Mouse (Mus musculus) liver, adult 2 months (tissue): ENCODE measurements around the gene Trp73. TPM values are rescaled to one million over a fixed set of nuclear protein-coding genes. Genes with fewer than 3 reads are reported as not detected.
A peak's percentile ranks its signal among the peaks of the same experiment; 100 is the strongest.

Experiments used
- DNase-seq: peaks from one replicate; pipeline ENCODE4 v3.0.0-alpha.2; 2011; ENCODE audit warnings: low read depth, low spot score; ENCODE audit errors: extremely low read depth
- H3K27ac ChIP-seq: fragments of 200-500 bp; replicated peaks from 2 replicates; pipeline ENCODE4 v1.5.1; 2012; ENCODE audit warnings: low read depth, mild to moderate bottlenecking, control low read depth, inconsistent platforms, low read length; ENCODE audit not compliant: insufficient read depth
- H3K27me3 ChIP-seq: fragments of 200-500 bp; 2 replicates; pipeline ENCODE4 v1.6.1; 2012; ENCODE audit warnings: mild to moderate bottlenecking, moderate library complexity, low read length, inconsistent platforms; ENCODE audit not compliant: control insufficient read depth, insufficient read depth
- H3K36me3 ChIP-seq: fragments of 200-500 bp; 2 replicates; pipeline ENCODE4 v1.6.1; 2012; ENCODE audit warnings: low read length, inconsistent platforms; ENCODE audit not compliant: control insufficient read depth, insufficient read depth
- H3K4me1 ChIP-seq: fragments of 200-500 bp; 2 replicates; pipeline ENCODE4 v1.6.1; 2011; ENCODE audit warnings: low read length; ENCODE audit not compliant: control insufficient read depth, insufficient read depth
- H3K4me3 ChIP-seq: fragments of 200-500 bp; 2 replicates; pipeline ENCODE4 v1.5.1; 2011; ENCODE audit warnings: low read depth, mild to moderate bottlenecking, control low read depth, low read length, moderate library complexity; ENCODE audit not compliant: insufficient read depth
- H3K79me2 ChIP-seq: fragments of 200-500 bp; 2 replicates; pipeline ENCODE4 v1.6.1; 2012; ENCODE audit warnings: inconsistent platforms, mild to moderate bottlenecking, low read length, moderate library complexity; ENCODE audit not compliant: control insufficient read depth, insufficient read depth
- H3K9ac ChIP-seq: fragments of 200-500 bp; 2 replicates; pipeline ENCODE4 v1.6.1; 2012; ENCODE audit warnings: low read depth, mild to moderate bottlenecking, control low read depth, inconsistent platforms, low read length
- CTCF ChIP-seq: fragments of 200-500 bp; IDR thresholded peaks from 2 replicates; pipeline ENCODE4 v1.5.1; 2011; ENCODE audit warnings: low read depth, low read length, control low read depth
- POLR2A ChIP-seq: fragments of 200-500 bp; IDR thresholded peaks from 2 replicates; pipeline ENCODE4 v1.6.1; 2011; ENCODE audit warnings: low read length, control low read depth; ENCODE audit not compliant: insufficient read depth; ENCODE audit errors: extremely low read depth
- WGBS: fragments of 180-500 bp; shearing (Covaris S2); methylation state at CpG from one replicate; pipeline ENCODE4 v1.1.7; 2018; 5-methylcytosine and 5-hydroxymethylcytosine counted together
- polyA plus RNA-seq: library from polyadenylated mRNA; depleted of rRNA; stranded (reverse); fragments of >200 nt; gene quantifications from 2 replicates; pipeline ENCODE4 v1.2.3, GENCODE M21; 2012
- total RNA-seq: library from RNA; depleted of rRNA; stranded (reverse); fragments of >200 nt; gene quantifications from 2 replicates; pipeline ENCODE4 v1.2.3, GENCODE M21; 2014

The Trp73 gene
- total and polyA plus RNA-seq, 2 experiments, result not detected

DNA sequence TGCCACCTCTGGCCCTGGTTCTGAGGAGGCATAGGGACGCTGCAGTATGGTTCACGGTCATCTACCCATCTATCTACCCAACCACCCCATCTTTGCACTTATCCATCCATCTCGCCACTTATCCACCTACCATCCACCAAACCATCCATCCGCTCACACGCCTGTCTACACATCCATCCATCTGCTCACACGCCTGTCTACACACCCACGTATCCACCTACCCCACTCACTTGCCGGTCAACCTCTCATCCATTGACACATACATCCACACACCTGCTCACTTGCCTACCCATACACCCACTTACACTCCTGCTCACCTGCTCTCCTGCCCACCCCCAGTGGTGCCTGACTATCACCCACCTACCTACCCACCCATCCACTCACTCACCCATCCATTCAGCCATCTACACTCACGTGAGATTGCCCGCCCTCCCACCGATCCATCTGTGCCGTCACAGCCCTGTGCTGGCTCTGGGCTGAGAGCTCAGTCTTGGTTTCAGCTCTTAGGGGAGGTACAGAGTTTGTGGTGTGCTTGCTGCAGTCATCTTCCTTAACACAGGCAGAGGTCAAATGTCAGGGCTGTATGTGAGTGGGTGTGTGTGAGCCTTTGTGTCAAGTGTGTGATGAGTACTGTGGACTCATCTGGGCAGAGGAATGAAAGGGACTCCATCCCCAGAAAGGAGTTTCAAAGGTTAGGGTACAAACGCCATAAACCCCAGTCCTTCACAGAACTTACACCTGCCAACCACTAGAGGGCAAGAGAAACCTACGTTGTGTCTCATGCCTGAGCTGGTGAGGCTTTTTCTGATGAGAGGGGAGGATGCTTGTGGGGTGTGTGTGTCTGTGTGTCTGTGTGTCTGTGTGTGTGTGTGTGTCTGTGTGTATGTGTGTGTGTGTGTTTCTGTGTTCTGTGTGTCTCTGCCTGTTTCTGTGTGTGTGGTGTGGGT is 74.9 kb downstream of the Trp73 start:
- 54% methylated on average over 14 of the region's 14 CpGs for WGBS

DNA sequence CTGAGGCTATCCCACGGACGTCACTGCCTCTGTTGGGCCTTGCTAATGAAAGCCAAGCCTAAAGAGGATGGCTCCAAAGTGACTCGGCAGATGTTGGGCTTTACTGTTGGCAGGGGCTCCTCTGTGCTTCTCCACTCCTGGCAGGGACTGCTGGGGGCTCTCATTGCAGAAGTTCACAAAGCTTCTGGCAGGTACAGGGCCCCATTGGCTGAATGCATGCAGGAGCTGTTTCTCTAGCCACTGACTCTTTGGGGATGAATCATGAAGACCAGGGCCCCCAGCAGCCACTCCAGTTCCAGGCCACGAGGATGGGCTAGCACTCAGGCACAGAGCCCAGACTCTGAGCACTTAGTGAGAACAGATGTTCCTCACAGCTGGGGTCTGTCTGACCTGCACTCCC is 82.3 kb downstream of the Trp73 start:
- TF ChIP-seq POLR2A (no peak), CTCF (no peak)
- H3K4me3 ChIP-seq, result no peak overlapping the region
- WGBS, result 66% methylated on average over 4 of the region's 4 CpGs
- no peak overlapping the region for H3K27ac ChIP-seq
- H3K79me2 ChIP-seq, result no peaks in the 10 kb centered on the region
- H3K27me3 ChIP-seq, result no peaks in the 10 kb centered on the region
- no peaks in the 10 kb centered on the region for H3K36me3 ChIP-seq
- H3K9ac ChIP-seq, result no peak overlapping the region
- no peak for DNase-seq
- H3K4me1 ChIP-seq, result no peaks in the 10 kb centered on the region

More for the DNA sequence above, 74.9 kb downstream of the Trp73 start:
- Histone ChIP-seq H3K9ac (no peak overlapping the region), H3K27ac (no peak overlapping the region), H3K4me1 (no peaks in the 10 kb centered on the region), H3K4me3 (no peak overlapping the region), H3K79me2 (no peaks in the 10 kb centered on the region), H3K36me3 (no peaks in the 10 kb centered on the region), H3K27me3 (no peaks in the 10 kb centered on the region)
- TF ChIP-seq POLR2A (no peak), CTCF (peak; percentile 62)
- DNase-seq, result peak; percentile 33

DNA sequence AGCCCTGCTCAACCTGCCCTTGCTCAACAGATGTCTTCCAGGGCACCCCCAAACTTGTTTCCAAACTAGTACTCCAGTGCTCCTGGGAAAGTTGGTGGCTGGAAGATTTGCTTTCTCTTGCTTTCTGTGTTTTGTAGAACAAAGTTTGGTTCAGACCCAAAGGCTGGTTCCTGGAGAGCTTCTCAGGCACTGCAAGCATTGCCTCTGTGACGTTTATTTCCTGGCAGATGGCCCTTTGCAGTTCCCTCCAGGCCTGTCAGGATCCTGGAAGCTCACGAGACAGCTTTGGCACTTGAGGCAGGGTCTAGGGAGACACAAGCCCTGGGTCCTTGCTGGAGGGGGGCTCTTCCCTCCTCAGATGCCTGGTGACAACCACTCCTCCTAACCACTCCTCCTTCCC is 83.3 kb downstream of the Trp73 start:
- Histone ChIP-seq H3K27me3 (no peaks in the 10 kb centered on the region), H3K4me3 (no peak overlapping the region), H3K4me1 (no peaks in the 10 kb centered on the region), H3K36me3 (no peaks in the 10 kb centered on the region), H3K27ac (no peak overlapping the region), H3K79me2 (no peaks in the 10 kb centered on the region), H3K9ac (no peak overlapping the region)
- no peak for TF ChIP-seq CTCF
- no peak for TF ChIP-seq POLR2A
- no peak for DNase-seq
- 60% methylated on average over 2 of the region's 2 CpGs for WGBS

DNA sequence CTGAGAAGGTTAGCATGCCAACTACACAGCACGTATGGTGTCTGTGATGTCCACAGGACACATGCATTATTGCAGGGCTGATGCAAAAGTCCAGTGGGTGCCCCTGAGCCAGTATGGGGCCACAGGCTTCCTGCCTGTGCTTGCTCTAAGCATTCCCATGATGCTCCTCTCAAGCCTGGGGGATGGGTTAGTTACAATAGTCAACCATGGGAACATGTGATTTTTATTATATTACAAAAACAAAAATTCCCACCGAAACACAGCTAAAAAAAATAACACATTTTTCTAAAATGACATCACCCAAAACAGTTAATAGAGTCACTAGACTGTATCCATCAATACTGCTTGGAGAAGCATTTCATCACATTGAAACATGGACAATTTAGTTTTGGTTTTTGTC is 84.0 kb downstream of the Trp73 start:
- H3K27me3 ChIP-seq, result no peaks in the 10 kb centered on the region
- no peak overlapping the region for H3K9ac ChIP-seq
- H3K79me2 ChIP-seq, result no peaks in the 10 kb centered on the region
- H3K36me3 ChIP-seq, result no peaks in the 10 kb centered on the region
- no peaks in the 10 kb centered on the region for H3K4me1 ChIP-seq
- DNase-seq, result no peak
- 65% methylated on average over 2 of the region's 2 CpGs for WGBS
- H3K27ac ChIP-seq, result no peak overlapping the region
- TF ChIP-seq CTCF (no peak), POLR2A (no peak)
- H3K4me3 ChIP-seq, result no peak overlapping the region

- Histone ChIP-seq H3K4me1 (no peaks in the 10 kb centered on the region), H3K9ac (no peak overlapping the region), H3K27me3 (no peaks in the 10 kb centered on the region), H3K4me3 (no peak overlapping the region), H3K36me3 (no peaks in the 10 kb centered on the region), H3K27ac (no peak overlapping the region), H3K79me2 (no peaks in the 10 kb centered on the region)
- WGBS, result 83% methylated on average over 7 of the region's 7 CpGs
- no peak for DNase-seq
- TF ChIP-seq CTCF, result no peak
- no peak for TF ChIP-seq POLR2A
Measured at GRCm38 (mm10) chr4:154055482-154055881, 84.5 kb downstream of the Trp73 start.

DNA sequence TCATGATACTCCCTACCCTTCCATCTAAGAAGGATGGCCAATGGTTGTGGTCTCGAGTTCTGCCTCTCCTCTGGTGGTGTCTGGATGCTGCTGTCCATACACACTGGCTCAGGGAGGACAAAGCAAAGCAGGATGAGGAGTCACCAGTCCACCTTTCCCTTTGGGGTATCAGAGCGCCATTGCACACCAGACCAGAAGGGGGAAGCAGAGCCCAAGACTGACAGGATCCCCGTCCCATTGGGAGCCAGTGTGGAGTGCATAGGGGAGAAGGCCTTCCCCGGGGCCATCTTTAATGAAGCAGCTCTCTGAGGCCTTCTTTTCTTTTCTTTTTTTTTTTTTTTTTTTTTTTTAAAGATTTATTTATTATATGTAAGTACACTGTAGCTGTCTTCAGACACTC is 86.9 kb downstream of the Trp73 start:
- TF ChIP-seq CTCF (peak; percentile 36), POLR2A (no peak)
- no peak overlapping the region for H3K4me3 ChIP-seq
- no peaks in the 10 kb centered on the region for H3K27me3 ChIP-seq
- H3K79me2 ChIP-seq, result no peaks in the 10 kb centered on the region
- H3K4me1 ChIP-seq, result no peaks in the 10 kb centered on the region
- 58% methylated on average over 4 of the region's 4 CpGs for WGBS
- no peak overlapping the region for H3K27ac ChIP-seq
- H3K9ac ChIP-seq, result no peak overlapping the region
- no peak for DNase-seq
- H3K36me3 ChIP-seq, result no peaks in the 10 kb centered on the region
